Mouse (Mus musculus): Measurements from ENCODE around the gene St3gal3.
A peak's percentile ranks its signal among the peaks of the same experiment; 100 is the strongest.

St3gal3 gene

DNA sequence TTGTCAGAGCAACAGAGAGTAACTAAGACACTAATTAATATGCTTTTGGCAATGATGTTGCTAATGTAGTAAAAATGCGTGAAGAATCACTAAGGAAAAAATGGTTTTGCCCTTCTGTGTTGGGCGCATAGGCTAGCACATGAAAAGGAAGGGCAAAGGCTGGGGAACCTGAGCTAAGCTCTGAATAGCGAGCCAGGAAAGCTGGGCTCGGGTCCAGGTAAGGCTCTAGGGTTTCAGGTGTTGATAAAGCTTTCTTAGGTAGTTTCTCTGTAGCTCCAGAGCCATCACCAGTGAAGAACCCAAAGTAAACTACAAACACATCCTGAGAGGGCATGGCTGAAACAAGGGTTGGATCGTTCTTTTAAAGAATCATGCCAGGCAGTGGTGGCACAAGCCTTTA, 6.8 kb upstream of the St3gal3 start:
- no peak for DNase-seq (ENCODE audit: low read depth)

- peak; percentile 98 for DNase-seq (ENCODE audit: low read depth)
These were observed 4.2 kb upstream of the St3gal3 start for GRCm38 (mm10) chr4:118138891-118139290.

GRCm38 (mm10) chr4:118137857-118138256, 3.1 kb upstream of the St3gal3 start:
- no peak for DNase-seq (ENCODE audit: low read depth)

GRCm38 (mm10) chr4:118137311-118137710, 2.6 kb upstream of the St3gal3 start:
- DNase-seq (ENCODE audit: low read depth): no peak

- DNase-seq (ENCODE audit: low read depth): peak; percentile 44
These were observed 700 bp upstream of the St3gal3 start for GRCm38 (mm10) chr4:118135414-118135813.

- DNase-seq (ENCODE audit: low read depth): no peak
These were observed 3.4 kb downstream of the St3gal3 start for GRCm38 (mm10) chr4:118131329-118131728.

DNA sequence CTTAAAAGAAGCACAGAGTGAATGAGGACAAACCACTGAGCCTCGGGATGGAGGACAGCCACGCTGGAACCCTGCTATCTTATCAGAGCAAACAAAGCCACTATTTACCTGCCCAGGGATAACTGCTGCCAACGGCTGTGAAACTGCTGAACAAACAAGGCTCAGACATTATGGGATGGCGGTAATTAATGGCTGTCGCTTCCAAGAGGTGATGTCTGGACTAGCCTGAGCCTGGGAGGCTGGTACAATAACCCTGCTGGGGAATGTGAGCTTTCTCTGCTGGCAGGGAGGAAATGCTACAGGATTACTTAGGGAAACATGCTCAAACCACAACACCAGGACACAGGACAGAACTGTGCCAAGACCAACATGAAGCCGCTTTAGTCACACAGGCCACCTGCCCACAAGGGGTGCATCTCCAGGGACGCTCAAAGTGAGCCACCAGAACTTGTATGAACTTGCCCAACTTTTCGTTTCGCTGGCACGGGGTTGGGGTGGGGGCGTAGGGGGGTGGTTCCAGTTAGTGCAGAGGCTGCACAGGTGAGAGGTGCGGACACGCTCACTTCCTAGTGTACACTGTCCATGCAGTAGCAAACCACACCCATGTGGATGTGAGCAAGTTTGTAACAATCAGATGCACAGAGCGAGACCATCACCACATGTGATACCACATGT, 11.5 kb downstream of the St3gal3 start:
- DNase-seq (ENCODE audit: low read depth): no peak

DNA sequence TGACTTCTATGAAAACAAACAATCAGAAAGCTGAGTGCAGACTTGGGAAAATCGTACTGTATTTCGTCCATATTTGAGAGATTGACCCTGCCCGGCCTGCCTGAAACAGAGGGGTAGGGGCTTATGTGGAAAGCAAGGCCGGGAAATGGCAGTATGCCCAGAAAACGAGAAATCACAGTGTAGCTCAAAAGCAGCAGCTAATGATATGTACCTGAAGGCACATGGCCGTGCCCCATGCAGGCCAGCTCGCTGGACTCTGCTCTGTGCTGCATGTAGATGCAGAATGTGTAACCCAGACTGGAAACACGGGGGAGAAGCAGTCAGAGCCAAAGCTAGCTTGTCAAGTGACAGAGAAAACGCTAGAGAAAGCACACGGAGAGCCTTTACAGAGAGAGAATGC, 12.6 kb downstream of the St3gal3 start:
- DNase-seq (ENCODE audit: low read depth): no peak

DNA sequence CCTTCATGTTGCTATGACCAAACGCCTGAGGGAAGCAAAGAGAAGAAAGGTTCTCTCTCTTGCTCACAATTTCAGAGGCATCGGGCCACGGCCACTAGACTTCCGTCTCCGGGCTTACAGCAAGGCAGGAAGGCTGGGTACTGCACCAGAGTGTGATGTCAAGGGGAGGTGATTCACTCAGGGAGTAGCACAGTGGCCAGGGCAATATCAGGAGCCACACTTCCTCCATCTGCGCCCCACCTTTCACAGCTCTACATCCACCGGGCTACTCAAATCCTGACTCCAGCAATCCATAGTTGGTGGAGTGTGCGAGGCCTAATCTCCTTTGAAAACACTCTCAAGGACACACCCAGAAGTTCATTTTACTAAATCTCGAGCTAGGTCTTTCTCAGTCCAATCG, 17.1 kb downstream of the St3gal3 start:
- DNase-seq (ENCODE audit: low read depth): no peak

- no peak for DNase-seq (ENCODE audit: low read depth)
These were observed 18.6 kb downstream of the St3gal3 start for GRCm38 (mm10) chr4:118116098-118116497.

DNA sequence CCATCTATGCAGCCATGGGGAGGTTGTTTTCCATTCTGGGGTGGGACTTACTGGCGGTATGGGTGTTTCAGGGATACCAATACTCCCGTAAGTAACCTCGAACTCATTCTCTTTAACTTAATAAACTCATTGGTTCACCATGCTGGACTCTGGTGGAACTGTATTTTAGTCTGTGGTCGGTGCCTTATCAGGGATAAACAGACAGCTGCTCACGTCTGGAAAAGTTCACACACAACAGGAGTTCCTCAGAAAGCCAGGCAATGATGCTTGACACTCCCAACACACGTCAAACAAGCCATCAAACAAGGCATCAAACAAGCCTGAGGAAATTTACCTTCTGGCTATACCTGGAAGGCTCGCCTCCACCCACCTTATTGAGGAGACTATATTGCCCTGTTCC, 19.6 kb downstream of the St3gal3 start:
- DNase-seq (ENCODE audit: low read depth): no peak

GRCm38 (mm10) chr4:118112601-118113000, 22.1 kb downstream of the St3gal3 start:
- DNase-seq (ENCODE audit: low read depth): no peak

GRCm38 (mm10) chr4:118109649-118110048, 25.1 kb downstream of the St3gal3 start:
- DNase-seq (ENCODE audit: low read depth): no peak

DNA sequence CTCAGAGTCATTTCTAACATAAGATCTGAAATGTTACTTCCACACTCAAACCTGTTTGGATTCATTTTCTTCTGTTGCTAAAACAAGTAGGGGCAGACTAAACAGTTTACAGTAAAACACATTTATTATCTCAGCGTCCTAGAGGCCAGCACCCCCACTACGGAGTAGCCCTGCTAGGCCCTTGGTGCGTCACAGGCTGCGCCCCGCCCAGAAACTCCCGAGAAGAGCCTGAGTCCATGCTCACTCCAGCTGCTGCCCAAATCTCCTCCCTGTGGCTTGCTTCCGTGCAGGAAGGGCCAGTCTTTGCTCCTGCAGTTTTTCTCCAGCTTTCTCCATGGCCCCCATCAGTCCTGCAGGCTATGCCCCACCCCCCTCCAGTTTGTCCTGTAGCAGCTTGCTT, 25.9 kb downstream of the St3gal3 start:
- DNase-seq (ENCODE audit: low read depth): no peak

DNA sequence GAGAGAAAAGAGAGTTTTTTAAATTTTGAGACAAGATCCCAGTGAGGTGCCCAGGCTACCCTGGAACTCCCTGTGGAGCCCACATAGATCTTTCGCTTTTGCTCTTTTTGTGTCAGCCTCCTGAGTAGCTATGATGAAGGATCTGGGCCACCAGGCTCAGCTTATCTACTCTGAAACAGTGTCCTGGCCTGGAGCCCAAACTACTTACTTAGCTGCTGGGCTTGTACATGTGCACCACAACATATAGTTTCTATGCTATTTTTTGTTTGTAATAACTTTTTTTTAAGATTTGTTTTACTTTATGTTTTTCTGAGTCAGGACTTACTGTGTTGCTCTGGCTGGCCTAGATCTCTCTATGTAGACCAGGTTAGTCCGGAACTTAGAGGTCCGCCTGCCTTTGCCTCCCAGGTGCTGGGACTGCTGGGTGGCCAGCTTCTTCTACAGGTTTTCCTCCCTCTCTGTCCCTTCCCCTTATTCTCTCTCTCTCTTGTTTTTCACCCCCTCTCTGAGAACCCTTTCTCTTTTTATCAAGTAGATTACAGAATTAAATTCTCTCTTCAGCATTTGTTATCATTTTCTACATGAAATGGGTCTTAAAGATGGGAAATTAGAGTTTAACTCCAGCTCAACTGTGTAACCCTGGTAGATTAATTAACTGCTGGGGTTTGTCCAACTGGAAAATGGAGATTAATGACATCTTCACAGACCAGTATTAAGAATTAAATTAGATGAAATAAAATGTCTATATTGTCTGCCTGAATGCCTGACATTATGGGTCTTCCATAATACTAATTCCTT, 29.3 kb downstream of the St3gal3 start:
- DNase-seq (ENCODE audit: low read depth): no peak

GRCm38 (mm10) chr4:118103280-118103830, 31.4 kb downstream of the St3gal3 start:
- peak; percentile 52 for DNase-seq (ENCODE audit: low read depth)

GRCm38 (mm10) chr4:118101497-118101896, 33.2 kb downstream of the St3gal3 start:
- no peak for DNase-seq (ENCODE audit: low read depth)

DNA sequence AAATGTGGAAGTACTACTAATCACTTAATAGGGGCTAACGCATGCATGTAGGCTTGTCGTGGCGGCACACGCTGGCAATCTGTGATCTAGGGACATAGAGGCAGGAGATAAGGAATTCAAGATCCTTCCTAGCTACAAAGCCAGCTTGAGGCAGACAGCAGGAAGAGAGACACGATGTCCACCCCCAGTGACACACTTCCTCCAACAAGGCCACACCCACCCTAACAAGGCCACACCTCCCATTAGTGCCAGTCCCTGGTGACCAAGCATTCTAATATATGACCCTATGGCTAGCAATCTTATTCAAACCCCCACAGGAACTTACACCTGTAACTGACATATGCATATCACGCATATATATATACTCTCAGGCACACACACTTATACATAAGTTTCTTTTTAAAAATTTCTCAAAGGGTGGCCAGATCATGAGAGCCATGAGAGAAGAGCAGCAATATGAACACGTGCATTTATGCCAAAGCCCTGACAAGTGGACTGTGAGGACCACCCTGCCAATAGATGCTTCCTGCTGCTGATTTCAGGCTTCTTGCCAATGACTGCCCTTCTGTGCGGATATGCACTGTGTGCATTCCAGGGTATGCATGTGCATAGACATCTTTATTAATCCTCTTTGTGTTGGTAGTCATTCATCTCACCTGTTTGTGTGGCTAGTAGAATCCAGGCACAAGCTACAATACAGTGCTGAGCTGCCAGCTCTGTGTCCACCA, 34.9 kb downstream of the St3gal3 start:
- no peak for DNase-seq (ENCODE audit: low read depth)

- no peak for DNase-seq (ENCODE audit: low read depth)
These were observed 36.1 kb downstream of the St3gal3 start for GRCm38 (mm10) chr4:118098571-118098970.

GRCm38 (mm10) chr4:118096069-118096468, 38.6 kb downstream of the St3gal3 start:
- peak; percentile 24 for DNase-seq (ENCODE audit: low read depth)

GRCm38 (mm10) chr4:118092784-118093457, 41.8 kb downstream of the St3gal3 start:
- DNase-seq (ENCODE audit: low read depth): no peak

DNA sequence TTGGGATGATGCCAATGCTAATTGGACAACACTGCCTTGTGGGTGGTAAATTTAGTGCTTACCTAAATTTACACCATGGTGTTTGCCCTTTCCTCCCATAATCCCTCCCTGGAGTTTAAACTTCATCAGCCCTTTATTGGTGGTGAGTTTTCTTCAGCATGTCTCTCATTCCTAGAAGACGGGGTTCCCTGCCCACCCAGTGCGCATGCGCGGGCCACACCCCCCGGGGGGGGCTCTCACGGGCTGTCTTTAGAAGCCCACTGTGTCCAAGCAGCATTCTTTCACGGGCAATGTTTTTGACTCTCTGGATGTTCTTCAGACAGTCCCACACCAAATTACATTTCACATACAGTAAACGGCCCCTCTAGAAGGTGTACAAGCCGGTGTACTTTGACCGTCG, 44.3 kb downstream of the St3gal3 start:
- DNase-seq (ENCODE audit: low read depth): no peak

All from NIH3T3 (cell line).